Mouse (Mus musculus): Measurements from ENCODE around the gene Hcar1. TPM values are rescaled to one million over a fixed set of nuclear protein-coding genes. Genes with fewer than 3 reads are reported as not detected.

Hcar1 gene
- total and polyA plus RNA-seq, 3 experiments, result not detected

DNA sequence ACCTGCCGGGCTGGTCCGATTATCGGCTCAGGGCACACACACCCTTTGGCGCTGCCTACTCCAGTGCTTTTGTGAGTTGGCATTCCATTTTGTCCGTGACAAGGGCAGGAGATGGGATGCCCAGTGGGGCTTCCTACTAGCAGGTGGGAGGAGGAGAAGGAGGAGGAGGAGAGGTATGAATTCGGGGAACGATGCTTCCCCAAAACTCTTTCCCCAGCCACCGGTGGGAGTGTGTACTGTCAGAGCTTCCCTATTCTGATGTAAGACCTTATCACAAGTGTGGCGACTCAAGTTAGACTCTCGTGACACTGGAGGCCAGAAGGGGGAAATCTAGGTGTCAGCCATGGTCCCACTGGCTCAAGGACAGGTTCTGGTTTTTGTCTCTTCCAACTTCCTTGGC is 4.5 kb upstream of the Hcar1 start (continued):
- TF ChIP-seq GABPA (IDR thresholded peaks at IDR 0.05; ENCODE audit: low read depth, low read length) (no peak), POLR2A (IDR thresholded peaks at IDR 0.05; ENCODE audit: control insufficient read depth in 1 of 2, insufficient read depth in 1 of 2, low read depth in 1 of 2, low read length in 2 of 2, poor library complexity in 1 of 2) (peak; percentile 65; a peak in 3 of 4 replicates), MAFK (IDR thresholded peaks at IDR 0.05; ENCODE audit: borderline replicate concordance, low read depth, low read length) (no peak), RCOR1 (IDR thresholded peaks at IDR 0.05; ENCODE audit: low read depth, low read length) (0 out of 2 replicates have a peak, but pooled peaks have one; percentile 14), RAD21 (IDR thresholded peaks at IDR 0.05; ENCODE audit: low read depth, low read length) (no peak), SIN3A (IDR thresholded peaks at IDR 0.05; ENCODE audit: low read length) (peak; percentile 63), KAT2A (conservative IDR thresholded peaks at IDR 0.05; ENCODE audit: low read depth, low read length) (no peak), USF2 (IDR thresholded peaks at IDR 0.05; ENCODE audit: borderline replicate concordance in 1 of 2, insufficient read depth in 1 of 2, low read depth in 1 of 2, low read length in 2 of 2) (no peak), JUND (IDR thresholded peaks at IDR 0.05; ENCODE audit: low read depth, low read length) (no peak)

DNA sequence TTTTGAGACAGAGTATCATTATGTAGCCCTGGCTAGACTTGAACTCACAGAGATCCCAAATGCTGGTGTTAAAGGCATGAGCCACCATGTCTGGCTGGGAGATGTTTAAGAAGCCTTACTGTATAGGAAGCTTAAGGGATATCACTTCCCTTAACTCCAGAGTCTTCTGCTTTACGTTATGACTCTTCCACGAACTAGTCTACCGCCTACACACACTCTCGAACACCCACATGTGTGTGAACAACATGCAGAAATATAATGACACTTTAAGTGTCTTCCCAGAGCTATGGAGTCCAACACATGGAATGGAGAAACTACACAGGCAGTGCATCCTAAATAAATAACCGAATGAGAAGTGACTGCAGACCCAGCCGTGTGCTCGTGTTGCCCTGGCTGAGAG is 4.1 kb upstream of the Hcar1 start:
- H3K4me3 ChIP-seq (ENCODE audit: control insufficient read depth in 1 of 2, insufficient read depth in 1 of 2, low read depth in 2 of 2, low read length in 2 of 2), result peak overlapping the region; percentile 61 to 86
- H3K9ac ChIP-seq (ENCODE audit: control insufficient read depth, low read depth, low read length, poor library complexity, severe bottlenecking), result peak overlapping the region; percentile 74
- no peak for TF ChIP-seq NRF1 (IDR thresholded peaks at IDR 0.05; ENCODE audit: insufficient read depth, low read depth, low read length, poor library complexity, severe bottlenecking)
- TF ChIP-seq RCOR1 (IDR thresholded peaks at IDR 0.05; ENCODE audit: low read depth, low read length), result no peak
- TF ChIP-seq MAZ (IDR thresholded peaks at IDR 0.05; ENCODE audit: low read depth, low read length), result no peak
- 0 out of 2 replicates have a peak, but pooled peaks have one; percentile 50 for TF ChIP-seq MXI1 (IDR thresholded peaks at IDR 0.05; ENCODE audit: low read depth, low read length)
- no peak for TF ChIP-seq MEF2A (IDR thresholded peaks at IDR 0.05; ENCODE audit: extremely low read depth, insufficient replicate concordance, low read depth, low read length, poor library complexity, severe bottlenecking)
- TF ChIP-seq ZC3H11A (IDR thresholded peaks at IDR 0.05; ENCODE audit: low read depth, low read length), result no peak
- TF ChIP-seq NELFE (IDR thresholded peaks at IDR 0.05; ENCODE audit: low read depth, low read length), result no peak
- no peaks in the 10 kb centered on the region for H3K36me3 ChIP-seq (ENCODE audit: control insufficient read depth in 1 of 2, insufficient read depth in 2 of 2, low read length in 2 of 2)
- H3K27ac ChIP-seq (ENCODE audit: control insufficient read depth, low read depth, low read length), result peak overlapping the region; percentile 66
- no peak for DNase-seq (ENCODE audit: low read depth, low spot score)
- no peaks in the 10 kb centered on the region; a peak in 1 of 4 replicates for H3K27me3 ChIP-seq (ENCODE audit: control insufficient read depth in 1 of 2, insufficient read depth in 2 of 2, low read length in 2 of 2)
- H3K79me2 ChIP-seq (ENCODE audit: control insufficient read depth, insufficient read depth, low read length, poor library complexity), result no peaks in the 10 kb centered on the region
- peaks cover 4 to 8% of the 10 kb centered on the region in 2 experiments for H3K4me1 ChIP-seq (ENCODE audit: control insufficient read depth in 1 of 2, insufficient read depth in 2 of 2, low read length in 2 of 2)
- H3K9me3 ChIP-seq (replicated peaks; ENCODE audit: insufficient read depth, low read length), result no peaks in the 10 kb centered on the region

DNA sequence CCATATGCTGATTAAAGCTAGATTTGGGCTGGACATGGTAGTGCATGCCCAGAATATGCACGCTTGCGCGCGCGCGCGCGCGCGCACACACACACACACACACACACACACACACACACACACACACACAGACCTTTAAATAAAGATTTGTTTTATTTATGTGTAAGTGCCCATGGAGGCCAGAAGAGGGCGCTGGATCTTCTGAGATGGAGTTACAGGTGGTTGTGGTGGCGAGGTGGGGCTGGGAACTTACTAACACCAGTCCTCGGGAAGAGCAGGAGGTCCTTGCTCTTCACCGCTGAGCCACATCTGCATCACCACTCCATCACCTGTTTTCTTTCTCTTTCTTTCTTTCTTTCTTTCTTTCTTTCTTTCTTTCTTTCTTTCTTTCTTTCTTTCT is 958 bp upstream of the Hcar1 start:
- Histone ChIP-seq H3K4me1 (ENCODE audit: control insufficient read depth in 1 of 2, insufficient read depth in 2 of 2, low read length in 2 of 2) (peaks cover 4 to 8% of the 10 kb centered on the region in 2 experiments), H3K27ac (ENCODE audit: control insufficient read depth, low read depth, low read length) (no peak overlapping the region), H3K79me2 (ENCODE audit: control insufficient read depth, insufficient read depth, low read length, poor library complexity) (no peaks in the 10 kb centered on the region), H3K27me3 (ENCODE audit: control insufficient read depth in 1 of 2, insufficient read depth in 2 of 2, low read length in 2 of 2) (no peaks in the 10 kb centered on the region; a peak in 2 of 4 replicates), H3K36me3 (ENCODE audit: control insufficient read depth in 1 of 2, insufficient read depth in 2 of 2, low read length in 2 of 2) (no peaks in the 10 kb centered on the region), H3K4me3 (ENCODE audit: control insufficient read depth in 1 of 2, insufficient read depth in 1 of 2, low read depth in 2 of 2, low read length in 2 of 2) (no peak overlapping the region), H3K9me3 (replicated peaks; ENCODE audit: insufficient read depth, low read length) (no peaks in the 10 kb centered on the region), H3K9ac (ENCODE audit: control insufficient read depth, low read depth, low read length, poor library complexity, severe bottlenecking) (no peak overlapping the region)
- peak; percentile 45 for DNase-seq (ENCODE audit: low read depth, low spot score)
- TF ChIP-seq SIN3A (IDR thresholded peaks at IDR 0.05; ENCODE audit: low read length) (no peak), MXI1 (IDR thresholded peaks at IDR 0.05; ENCODE audit: low read depth, low read length) (no peak), ZC3H11A (IDR thresholded peaks at IDR 0.05; ENCODE audit: low read depth, low read length) (0 out of 2 replicates have a peak, but pooled peaks have one; percentile 30), POLR2AphosphoS5 (IDR thresholded peaks at IDR 0.05; ENCODE audit: borderline replicate concordance, low read depth, low read length) (no peak), BHLHE40 (IDR thresholded peaks at IDR 0.05; ENCODE audit: borderline replicate concordance, low read depth, low read length) (no peak), HCFC1 (IDR thresholded peaks at IDR 0.05; ENCODE audit: low read depth, low read length) (no peak), MAZ (IDR thresholded peaks at IDR 0.05; ENCODE audit: low read depth, low read length) (no peak), GABPA (IDR thresholded peaks at IDR 0.05; ENCODE audit: low read depth, low read length) (no peak), MAX (IDR thresholded peaks at IDR 0.05; ENCODE audit: low read length) (no peak), ELF1 (IDR thresholded peaks at IDR 0.05; ENCODE audit: low read depth, low read length) (no peak), ZKSCAN1 (IDR thresholded peaks at IDR 0.05; ENCODE audit: low read depth, low read length) (no peak), MEF2A (IDR thresholded peaks at IDR 0.05; ENCODE audit: extremely low read depth, insufficient replicate concordance, low read depth, low read length, poor library complexity, severe bottlenecking) (no peak), TAL1 (IDR thresholded peaks at IDR 0.05; ENCODE audit: low read length) (no peak), E2F4 (IDR thresholded peaks at IDR 0.05; ENCODE audit: borderline replicate concordance, low read depth, low read length) (no peak), TCF12 (IDR thresholded peaks at IDR 0.05; ENCODE audit: low read depth, low read length) (no peak), ZNF384 (IDR thresholded peaks at IDR 0.05; ENCODE audit: low read depth, low read length) (no peak), SMC3 (IDR thresholded peaks at IDR 0.05; ENCODE audit: low read depth, low read length) (peak; percentile 28; the same call in 1 of the 2 replicates), ZMIZ1 (IDR thresholded peaks at IDR 0.05; ENCODE audit: low read depth, low read length) (no peak), RAD21 (IDR thresholded peaks at IDR 0.05; ENCODE audit: low read depth, low read length) (peak; percentile 21; the same call in 1 of the 2 replicates)

Measured in MEL (cell line).